Mouse (Mus musculus) central nervous system, embryonic 11.5 days (tissue): ENCODE data around the gene Arid1b. TPM values are rescaled to one million over a fixed set of nuclear protein-coding genes. Genes with fewer than 3 reads are reported as not detected.

ENCODE experiments used
- polyA plus RNA-seq: library from polyadenylated mRNA; depleted of rRNA; stranded (reverse); fragments of >200 nt; gene quantifications from 2 replicates; pipeline ENCODE4 v1.2.3, GENCODE M21; 2012; rRNA removed

The Arid1b gene
- 19.1 and 23.3 TPM in 2 replicates for polyA plus RNA-seq

GRCm38 (mm10) chr17:4993840-4994503 is at the start of gene Arid1b:
Arid1b (plus strand) TSS chr17:4994332.

